Mouse (Mus musculus) spleen, adult 2 months (tissue): Measurements from ENCODE around the gene Selenon.

Experiments
- CTCF ChIP-seq: fragments of 200-500 bp; IDR thresholded peaks from 2 replicates; pipeline ENCODE4 v1.5.1; 2011; ENCODE audit warnings: mild to moderate bottlenecking, inconsistent platforms; ENCODE audit not compliant: insufficient read depth, insufficient read length, insufficient replicate concordance; ENCODE audit errors: extremely low read depth
- POLR2A ChIP-seq: fragments of 200-500 bp; IDR thresholded peaks from 2 replicates; pipeline ENCODE4 v1.6.1; 2011; ENCODE audit warnings: low read depth, low read length, inconsistent platforms

DNA sequence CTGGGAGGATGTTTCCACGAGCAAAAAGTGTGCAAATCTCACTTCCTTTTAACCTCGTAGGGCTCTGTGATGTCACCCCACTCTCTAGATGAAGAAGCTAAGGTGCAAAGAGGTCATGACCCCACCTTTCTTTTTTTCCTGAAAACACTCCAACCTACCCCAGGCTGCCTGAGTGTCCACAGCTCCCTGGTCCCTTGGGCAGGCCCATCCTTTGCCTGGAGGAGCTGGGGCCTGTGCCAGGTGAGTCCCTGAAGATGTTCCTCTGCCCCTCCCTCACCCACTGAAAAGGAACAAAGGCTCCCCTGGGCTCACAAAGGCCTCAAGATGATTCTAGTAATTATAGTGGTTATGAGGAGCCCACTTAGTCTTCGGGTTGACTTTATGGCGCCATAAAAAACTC, 40.5 kb upstream of the Selenon start:
- TF ChIP-seq CTCF (no peak), POLR2A (no peak)
